Mouse (Mus musculus): ENCODE results near the gene Lysmd4. TPM values are rescaled to one million over a fixed set of nuclear protein-coding genes. Genes with fewer than 3 reads are reported as not detected.
"Not testable (repeated sequence)": the region's sequence is repeated elsewhere in the genome, so short reads cannot be mapped to it uniquely, and the experiment has no call there.

The Lysmd4 gene
- polyA plus RNA-seq, 1 experiment: 9.3 TPM

- WGBS: 94% methylated on average over 2 of the region's 2 CpGs
- DNase-seq: no peak
- H3K4me1 ChIP-seq (replicated peaks; ENCODE audit: control insufficient read depth, insufficient read depth, low read length): no peaks in the 10 kb centered on the region
- no peaks in the 10 kb centered on the region for H3K27me3 ChIP-seq (ENCODE audit: control insufficient read depth, insufficient read depth, low read length)
- TF ChIP-seq POLR2A (IDR thresholded peaks at IDR 0.05; ENCODE audit: control insufficient read depth, extremely low read depth, insufficient read depth, low read length, poor library complexity) (no peak), CTCF (IDR thresholded peaks at IDR 0.05; ENCODE audit: borderline replicate concordance, control insufficient read depth, extremely low read depth, insufficient read depth, low read length, poor library complexity) (no peak)
- peaks cover 33% of the 10 kb centered on the region for H3K36me3 ChIP-seq (ENCODE audit: control insufficient read depth, insufficient read depth, low read length)
- H3K4me3 ChIP-seq (ENCODE audit: control insufficient read depth, insufficient read depth, low read length): no peak overlapping the region
- no peak overlapping the region for H3K27ac ChIP-seq (ENCODE audit: control insufficient read depth, insufficient read depth, low read length)
Measured at GRCm38 (mm10) chr7:67246067-67246466, 23.7 kb downstream of the Lysmd4 start.

DNA sequence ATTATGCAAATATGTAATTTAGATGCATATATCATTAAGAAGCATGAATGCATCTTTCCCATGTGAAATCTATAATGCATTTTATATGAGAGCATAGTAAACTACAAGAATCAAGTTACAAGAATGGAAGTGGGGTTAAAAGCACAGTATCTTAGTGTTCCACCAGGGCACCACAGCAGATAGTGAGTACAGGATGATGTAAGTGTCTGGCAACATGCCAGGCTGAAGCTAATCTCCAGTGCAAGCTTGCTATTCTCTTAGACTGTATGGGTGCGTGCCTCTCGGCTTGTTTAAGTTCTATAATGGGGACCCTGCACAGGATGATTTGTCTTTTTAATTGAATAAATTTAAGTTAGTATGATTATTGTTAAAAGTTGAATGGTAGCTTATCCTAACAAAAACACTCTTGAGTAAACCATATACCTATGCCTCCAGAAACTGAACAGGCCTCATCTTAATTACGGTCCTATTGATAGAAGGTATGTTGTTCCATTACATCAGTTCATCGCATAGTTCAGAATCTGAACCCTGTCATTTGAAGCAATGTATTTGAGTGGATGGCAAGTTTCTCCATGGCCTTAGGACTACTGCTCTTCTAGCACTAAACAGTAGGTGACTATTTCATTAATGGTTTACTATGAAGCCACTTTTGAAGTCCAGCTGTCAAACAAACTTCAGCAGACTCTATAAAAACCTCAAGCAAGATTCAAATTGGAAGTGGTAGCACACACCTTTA lies 37.7 kb downstream of the Lysmd4 start:
- Histone ChIP-seq H3K27ac (ENCODE audit: control insufficient read depth, insufficient read depth, low read length) (no peak overlapping the region), H3K4me3 (ENCODE audit: control insufficient read depth, insufficient read depth, low read length) (no peak overlapping the region), H3K36me3 (ENCODE audit: control insufficient read depth, insufficient read depth, low read length) (peaks cover 38% of the 10 kb centered on the region), H3K4me1 (replicated peaks; ENCODE audit: control insufficient read depth, insufficient read depth, low read length) (no peaks in the 10 kb centered on the region), H3K27me3 (ENCODE audit: control insufficient read depth, insufficient read depth, low read length) (no peaks in the 10 kb centered on the region)
- no peak for DNase-seq
- 97% methylated on average over 4 of the region's 4 CpGs for WGBS
- TF ChIP-seq POLR2A (IDR thresholded peaks at IDR 0.05; ENCODE audit: control insufficient read depth, extremely low read depth, insufficient read depth, low read length, poor library complexity) (no peak), CTCF (IDR thresholded peaks at IDR 0.05; ENCODE audit: borderline replicate concordance, control insufficient read depth, extremely low read depth, insufficient read depth, low read length, poor library complexity) (no peak)

GRCm38 (mm10) chr7:67270447-67270846 lies 48.1 kb downstream of the Lysmd4 start:
- not testable (repeated sequence) for H3K27me3 ChIP-seq (ENCODE audit: control insufficient read depth, insufficient read depth, low read length); H3K4me1 ChIP-seq (replicated peaks; ENCODE audit: control insufficient read depth, insufficient read depth, low read length); H3K4me3 ChIP-seq (ENCODE audit: control insufficient read depth, insufficient read depth, low read length); DNase-seq; H3K27ac ChIP-seq (ENCODE audit: control insufficient read depth, insufficient read depth, low read length)
- H3K36me3 ChIP-seq (ENCODE audit: control insufficient read depth, insufficient read depth, low read length): peaks cover 21% of the 10 kb centered on the region
- 99% methylated on average over 4 of the region's 4 CpGs for WGBS

DNA sequence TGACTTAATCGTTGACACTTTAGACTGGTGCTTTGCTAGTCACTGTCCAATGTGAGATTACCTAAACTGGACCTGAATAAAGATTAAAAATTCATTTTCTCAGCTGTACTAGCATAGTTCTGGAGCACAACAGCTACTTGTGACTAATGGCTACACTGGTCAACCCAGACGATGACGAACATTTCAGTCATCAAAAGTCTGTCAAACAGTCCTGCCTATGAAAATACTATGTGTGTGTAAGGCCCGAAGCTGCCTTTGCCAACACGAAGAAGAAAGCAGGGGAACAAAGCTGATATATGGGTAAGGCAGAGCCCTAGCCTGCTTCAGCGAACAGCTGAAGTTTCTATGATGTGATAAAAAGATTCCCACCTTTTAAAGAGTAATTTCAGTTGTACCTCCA lies 61.2 kb downstream of the Lysmd4 start:
- Histone ChIP-seq H3K27ac (ENCODE audit: control insufficient read depth, insufficient read depth, low read length) (no peak overlapping the region), H3K27me3 (ENCODE audit: control insufficient read depth, insufficient read depth, low read length) (no peaks in the 10 kb centered on the region), H3K4me1 (replicated peaks; ENCODE audit: control insufficient read depth, insufficient read depth, low read length) (no peaks in the 10 kb centered on the region), H3K36me3 (ENCODE audit: control insufficient read depth, insufficient read depth, low read length) (peaks cover 16% of the 10 kb centered on the region), H3K4me3 (ENCODE audit: control insufficient read depth, insufficient read depth, low read length) (no peak overlapping the region)
- DNase-seq: no peak
- WGBS: 94% methylated on average over 6 of the region's 6 CpGs
- TF ChIP-seq POLR2A (IDR thresholded peaks at IDR 0.05; ENCODE audit: control insufficient read depth, extremely low read depth, insufficient read depth, low read length, poor library complexity): no peak
- TF ChIP-seq CTCF (IDR thresholded peaks at IDR 0.05; ENCODE audit: borderline replicate concordance, control insufficient read depth, extremely low read depth, insufficient read depth, low read length, poor library complexity): no peak

GRCm38 (mm10) chr7:67287456-67287855 lies 65.1 kb downstream of the Lysmd4 start:
- Histone ChIP-seq H3K27me3 (ENCODE audit: control insufficient read depth, insufficient read depth, low read length) (no peaks in the 10 kb centered on the region), H3K36me3 (ENCODE audit: control insufficient read depth, insufficient read depth, low read length) (0 out of 2 replicates have a peak, but pooled peaks cover 4% of the 10 kb centered on the region), H3K4me1 (replicated peaks; ENCODE audit: control insufficient read depth, insufficient read depth, low read length) (no peaks in the 10 kb centered on the region), H3K27ac (ENCODE audit: control insufficient read depth, insufficient read depth, low read length) (no peak overlapping the region), H3K4me3 (ENCODE audit: control insufficient read depth, insufficient read depth, low read length) (no peak overlapping the region)
- WGBS: 94% methylated on average over 4 of the region's 4 CpGs
- DNase-seq: no peak
- TF ChIP-seq POLR2A (IDR thresholded peaks at IDR 0.05; ENCODE audit: control insufficient read depth, extremely low read depth, insufficient read depth, low read length, poor library complexity): no peak
- TF ChIP-seq CTCF (IDR thresholded peaks at IDR 0.05; ENCODE audit: borderline replicate concordance, control insufficient read depth, extremely low read depth, insufficient read depth, low read length, poor library complexity): no peak

DNA sequence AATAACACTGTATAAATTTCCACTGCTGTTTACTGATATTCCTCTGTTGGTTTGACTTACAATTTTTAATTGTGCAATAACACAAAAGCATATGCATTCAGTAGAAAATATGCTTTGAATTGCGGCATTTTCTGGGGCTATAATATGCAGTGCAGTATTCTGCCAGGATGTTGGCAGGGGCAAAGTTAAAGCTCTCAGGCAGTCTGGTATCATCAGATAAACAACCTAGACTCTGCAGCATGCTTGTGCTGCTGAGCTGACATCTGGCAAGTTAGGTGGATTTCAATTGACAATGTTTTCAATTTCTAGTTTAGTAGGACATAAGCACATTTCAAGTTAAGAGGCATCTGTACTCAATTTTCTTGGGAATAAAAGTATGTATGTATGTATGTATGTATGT lies 69.0 kb downstream of the Lysmd4 start:
- H3K27ac ChIP-seq (ENCODE audit: control insufficient read depth, insufficient read depth, low read length): no peak overlapping the region
- no peaks in the 10 kb centered on the region for H3K27me3 ChIP-seq (ENCODE audit: control insufficient read depth, insufficient read depth, low read length)
- no peak for TF ChIP-seq POLR2A (IDR thresholded peaks at IDR 0.05; ENCODE audit: control insufficient read depth, extremely low read depth, insufficient read depth, low read length, poor library complexity)
- TF ChIP-seq CTCF (IDR thresholded peaks at IDR 0.05; ENCODE audit: borderline replicate concordance, control insufficient read depth, extremely low read depth, insufficient read depth, low read length, poor library complexity): no peak
- H3K4me3 ChIP-seq (ENCODE audit: control insufficient read depth, insufficient read depth, low read length): no peak overlapping the region
- DNase-seq: no peak
- 93% methylated on average over 1 of the region's 1 CpGs for WGBS
- 0 out of 2 replicates have a peak, but pooled peaks cover 7% of the 10 kb centered on the region for H3K36me3 ChIP-seq (ENCODE audit: control insufficient read depth, insufficient read depth, low read length)
- H3K4me1 ChIP-seq (replicated peaks; ENCODE audit: control insufficient read depth, insufficient read depth, low read length): no peaks in the 10 kb centered on the region

- 100% methylated on average over 1 of the region's 1 CpGs for WGBS
- no peak for TF ChIP-seq POLR2A (IDR thresholded peaks at IDR 0.05; ENCODE audit: control insufficient read depth, extremely low read depth, insufficient read depth, low read length, poor library complexity)
Measured at GRCm38 (mm10) chr7:67296419-67296818, 74.1 kb downstream of the Lysmd4 start.

More at GRCm38 (mm10) chr7:67296419-67296818, 74.1 kb downstream of the Lysmd4 start:
- H3K4me3 ChIP-seq (ENCODE audit: control insufficient read depth, insufficient read depth, low read length): no peak overlapping the region
- no peaks in the 10 kb centered on the region for H3K4me1 ChIP-seq (replicated peaks; ENCODE audit: control insufficient read depth, insufficient read depth, low read length)
- DNase-seq: no peak
- H3K27ac ChIP-seq (ENCODE audit: control insufficient read depth, insufficient read depth, low read length): no peak overlapping the region
- H3K27me3 ChIP-seq (ENCODE audit: control insufficient read depth, insufficient read depth, low read length): no peaks in the 10 kb centered on the region
- H3K36me3 ChIP-seq (ENCODE audit: control insufficient read depth, insufficient read depth, low read length): 0 out of 2 replicates have a peak, but pooled peaks cover 3% of the 10 kb centered on the region

Measured in thymus, adult 2 months (tissue).